Mouse (Mus musculus) ES-E14 (cell line): ENCODE results near the gene Zfpm1. TPM values are rescaled to one million over a fixed set of nuclear protein-coding genes. Genes with fewer than 3 reads are reported as not detected.

ENCODE experiments used
- DNase-seq: peaks from one replicate; pipeline ENCODE4 v3.0.0-alpha.2; 2013; ENCODE audit warnings: low read depth, low spot score
- H3K27ac ChIP-seq: 2 replicates; pipeline ENCODE4 v1.5.1; 2012; ENCODE audit warnings: low read depth, mild to moderate bottlenecking, low read length, moderate library complexity, mixed read lengths; ENCODE audit not compliant: poor library complexity, insufficient read depth, severe bottlenecking
- H3K36me3 ChIP-seq: 2 replicates; pipeline ENCODE4 v1.6.1; 2012; ENCODE audit warnings: mild to moderate bottlenecking, low read length, moderate library complexity, mixed read lengths; ENCODE audit not compliant: control insufficient read depth, poor library complexity, insufficient read depth, severe bottlenecking
- H3K4me1 ChIP-seq, 2 experiments: fragments of 150-350 bp in 1 of 2; sonication (generic) in 1 of 2; 2 replicates each; pipeline ENCODE4 v1.6.1; 2012; ENCODE audit warnings: low read length in 2 of 2, mild to moderate bottlenecking in 1 of 2, mixed read lengths in 1 of 2; ENCODE audit not compliant: control insufficient read depth in 2 of 2, insufficient read depth in 2 of 2, poor library complexity in 1 of 2
- H3K4me3 ChIP-seq, 2 experiments: fragments of 150-350 bp in 1 of 2; sonication (generic) in 1 of 2; 2 replicates each; pipeline ENCODE4 v1.5.1; 2012; ENCODE audit warnings: low read length in 2 of 2, low read depth in 1 of 2, mild to moderate bottlenecking in 1 of 2, mixed read lengths in 1 of 2; ENCODE audit not compliant: insufficient read depth in 1 of 2, poor library complexity in 1 of 2, severe bottlenecking in 1 of 2
- H3K9ac ChIP-seq: 2 replicates; pipeline ENCODE4 v1.6.1; 2012; ENCODE audit warnings: low read depth, mild to moderate bottlenecking, low read length, mixed read lengths; ENCODE audit not compliant: poor library complexity, insufficient read depth, severe bottlenecking
- H3K9me3 ChIP-seq: fragments of 150-350 bp; sonication (generic); 2 replicates; pipeline ENCODE4 v1.6.1; 2012; ENCODE audit warnings: low read depth, mild to moderate bottlenecking, low read length; ENCODE audit not compliant: control insufficient read depth, insufficient read depth
- CHD2 ChIP-seq: IDR thresholded peaks from 2 replicates; pipeline ENCODE4 v1.6.1; 2014; ENCODE audit warnings: mild to moderate bottlenecking, low read depth, low read length, inconsistent platforms
- HCFC1 ChIP-seq: IDR thresholded peaks from 2 replicates; pipeline ENCODE4 v1.6.1; 2012; ENCODE audit warnings: low read length, inconsistent platforms, borderline replicate concordance; ENCODE audit not compliant: insufficient read depth
- MAFK ChIP-seq: IDR thresholded peaks from 2 replicates; pipeline ENCODE4 v1.6.1; 2014; ENCODE audit warnings: mild to moderate bottlenecking, low read depth, low read length, inconsistent platforms; ENCODE audit not compliant: insufficient read depth
- ZC3H11A ChIP-seq: IDR thresholded peaks from 2 replicates; pipeline ENCODE4 v1.6.1; 2012; ENCODE audit warnings: low read depth, mild to moderate bottlenecking, inconsistent platforms, low read length, borderline replicate concordance
- ZNF384 ChIP-seq: IDR thresholded peaks from 2 replicates; pipeline ENCODE4 v1.6.1; 2012; ENCODE audit warnings: low read depth, low read length, inconsistent platforms
- in situ Hi-C, 2 experiments: fragments of 600-800 bp; cut with MboI; formaldehyde crosslinking; loops; one replicate each; pipeline ENCODE4 v1.15.1; 2025; ENCODE audit warnings: low sequenced_read_pairs in 2 of 2, inconsistent platforms in 1 of 2; ENCODE audit not compliant: unreplicated experiment in 2 of 2
- total RNA-seq: library from RNA; depleted of rRNA; stranded (reverse); fragments of 300-350 nt; gene quantifications from 2 replicates; pipeline ENCODE4 v1.2.3, GENCODE M21; 2012

Gene Zfpm1
- total RNA-seq, 1 experiment, result 8.5 TPM

GRCm38 (mm10) chr8:122309272-122309671 is 27.3 kb downstream of the Zfpm1 start:
- Histone ChIP-seq H3K4me1 (peaks cover 0 to 17% of the 10 kb centered on the region in 2 experiments; a peak in 2 of 4 replicates), H3K9me3 (no peaks in the 10 kb centered on the region), H3K36me3 (no peaks in the 10 kb centered on the region), H3K27ac (no peak overlapping the region), H3K4me3 (no peak overlapping the region), H3K9ac (no peak overlapping the region)
- in situ Hi-C loops, result no loop called here
- no peak for TF ChIP-seq ZC3H11A
- TF ChIP-seq HCFC1, result no peak
- TF ChIP-seq MAFK, result no peak
- no peak for TF ChIP-seq CHD2
- TF ChIP-seq ZNF384, result no peak
- DNase-seq, result no peak

- Histone ChIP-seq H3K27ac (no peak overlapping the region), H3K9me3 (no peaks in the 10 kb centered on the region), H3K36me3 (no peaks in the 10 kb centered on the region), H3K9ac (no peak overlapping the region), H3K4me1 (peaks cover 0 to 23% of the 10 kb centered on the region in 2 experiments; a peak in 2 of 4 replicates), H3K4me3 (no peak overlapping the region)
- TF ChIP-seq HCFC1 (no peak), ZC3H11A (no peak), CHD2 (no peak), ZNF384 (no peak), MAFK (no peak)
- DNase-seq, result no peak
- in situ Hi-C loops, result no loop called here
Observed at GRCm38 (mm10) chr8:122311115-122311514, 29.2 kb downstream of the Zfpm1 start.

- Histone ChIP-seq H3K9me3 (no peaks in the 10 kb centered on the region), H3K27ac (no peak overlapping the region), H3K4me1 (peaks cover 0 to 24% of the 10 kb centered on the region in 2 experiments; a peak in 2 of 4 replicates), H3K4me3 (no peak overlapping the region), H3K36me3 (no peaks in the 10 kb centered on the region), H3K9ac (no peak overlapping the region)
- TF ChIP-seq MAFK (no peak), ZC3H11A (no peak)
- DNase-seq, result no peak
- in situ Hi-C loops, result no loop called here
Observed at GRCm38 (mm10) chr8:122312553-122312952, 30.6 kb downstream of the Zfpm1 start.

- in situ Hi-C loops, result no loop called here
- Histone ChIP-seq H3K27ac (no peak overlapping the region), H3K4me3 (no peak overlapping the region), H3K36me3 (no peaks in the 10 kb centered on the region), H3K9ac (no peak overlapping the region), H3K9me3 (no peaks in the 10 kb centered on the region), H3K4me1 (peaks cover 0 to 31% of the 10 kb centered on the region in 2 experiments; a peak in 2 of 4 replicates)
- no peak for TF ChIP-seq ZC3H11A
- no peak for TF ChIP-seq HCFC1
- no peak for TF ChIP-seq ZNF384
- no peak for TF ChIP-seq MAFK
- no peak for TF ChIP-seq CHD2
- no peak for DNase-seq
Observed at GRCm38 (mm10) chr8:122313310-122313709, 31.4 kb downstream of the Zfpm1 start.

- peaks cover 0 to 42% of the 10 kb centered on the region in 2 experiments; a peak in 2 of 4 replicates for H3K4me1 ChIP-seq
- H3K4me3 ChIP-seq, result no peak overlapping the region
- H3K9ac ChIP-seq, result no peak overlapping the region
- no peaks in the 10 kb centered on the region for H3K36me3 ChIP-seq
- H3K9me3 ChIP-seq, result no peaks in the 10 kb centered on the region
- in situ Hi-C loops, result no loop called here
- DNase-seq, result no peak
- TF ChIP-seq ZNF384, result no peak
- TF ChIP-seq HCFC1, result no peak
- TF ChIP-seq MAFK, result no peak
- no peak for TF ChIP-seq ZC3H11A
- TF ChIP-seq CHD2, result no peak
- H3K27ac ChIP-seq, result no peak overlapping the region
Observed at GRCm38 (mm10) chr8:122314899-122315496, 33.1 kb downstream of the Zfpm1 start.
